Mouse (Mus musculus) cortical plate, adult 2 months (tissue): ENCODE results near the gene Arx. TPM values are rescaled to one million over a fixed set of nuclear protein-coding genes. Genes with fewer than 3 reads are reported as not detected.

Source experiments
- H3K27ac ChIP-seq: fragments of 200-500 bp; 2 replicates; pipeline ENCODE4 v1.5.1; 2012; ENCODE audit warnings: low read length, control low read depth, inconsistent platforms; ENCODE audit not compliant: insufficient read depth
- H3K4me1 ChIP-seq: fragments of 200-500 bp; 2 replicates; pipeline ENCODE4 v1.6.1; 2011; ENCODE audit warnings: low read length; ENCODE audit not compliant: control insufficient read depth, insufficient read depth
- H3K4me3 ChIP-seq: fragments of 200-500 bp; 2 replicates; pipeline ENCODE4 v1.5.1; 2011; ENCODE audit warnings: mild to moderate bottlenecking, low read length, control low read depth; ENCODE audit not compliant: insufficient read depth
- CTCF ChIP-seq: fragments of 200-500 bp; IDR thresholded peaks from 2 replicates; pipeline ENCODE4 v1.5.1; 2011; ENCODE audit warnings: mild to moderate bottlenecking, control low read depth, low read length; ENCODE audit not compliant: insufficient read depth; ENCODE audit errors: extremely low read depth
- POLR2A ChIP-seq: fragments of 200-500 bp; IDR thresholded peaks from 2 replicates; pipeline ENCODE4 v1.6.1; 2011; ENCODE audit warnings: mild to moderate bottlenecking, low read length, control low read depth; ENCODE audit not compliant: insufficient read depth; ENCODE audit errors: extremely low read depth
- polyA plus RNA-seq: library from polyadenylated mRNA; depleted of rRNA; stranded (reverse); fragments of >200 nt; gene quantifications from 2 replicates; pipeline ENCODE4 v1.2.3, GENCODE M21; 2012; rRNA removed

The Arx gene
- 17.5 and 19.5 TPM in 2 replicates for polyA plus RNA-seq

GRCm38 (mm10) chrX:93286291-93286893, at the start of gene Arx:
TSS of gene Arx (plus strand) at chrX:93286445.
- no peak for TF ChIP-seq CTCF
- peak; percentile 76 for TF ChIP-seq POLR2A
- peak within 1 kb of the TSS; percentile 43 for H3K4me3 ChIP-seq
- no peaks in the 10 kb centered on the region for H3K4me1 ChIP-seq
- 0 out of 2 replicates have a peak within 1 kb of the TSS, but pooled peaks have one; percentile 17 for H3K27ac ChIP-seq

- Histone ChIP-seq H3K4me1 (no peaks in the 10 kb centered on the region), H3K4me3 (no peak overlapping the region), H3K27ac (no peak overlapping the region)
- TF ChIP-seq POLR2A: no peak
- no peak for TF ChIP-seq CTCF
Measured at GRCm38 (mm10) chrX:93251329-93251728, 34.9 kb upstream of the Arx start.

- no peaks in the 10 kb centered on the region for H3K4me1 ChIP-seq
- no peak overlapping the region for H3K4me3 ChIP-seq
- no peak for TF ChIP-seq CTCF
- H3K27ac ChIP-seq: no peak overlapping the region
Measured at GRCm38 (mm10) chrX:93275689-93276088, 10.6 kb upstream of the Arx start.

- Histone ChIP-seq H3K27ac (no peak overlapping the region), H3K4me1 (no peaks in the 10 kb centered on the region), H3K4me3 (no peak overlapping the region)
- no peak for TF ChIP-seq POLR2A
- no peak for TF ChIP-seq CTCF
Measured at GRCm38 (mm10) chrX:93279940-93280339, 6.3 kb upstream of the Arx start.

GRCm38 (mm10) chrX:93281028-93281723, 5.1 kb upstream of the Arx start:
- H3K4me3 ChIP-seq: no peak overlapping the region; the same call in 1 of the 2 replicates
- TF ChIP-seq POLR2A (no peak), CTCF (no peak)

GRCm38 (mm10) chrX:93281756-93282155, 4.5 kb upstream of the Arx start:
- no peak overlapping the region; the same call in 1 of the 2 replicates for H3K4me3 ChIP-seq
- no peaks in the 10 kb centered on the region for H3K4me1 ChIP-seq
- TF ChIP-seq POLR2A: no peak
- no peak for TF ChIP-seq CTCF
- no peak overlapping the region for H3K27ac ChIP-seq

More at GRCm38 (mm10) chrX:93281028-93281723, 5.1 kb upstream of the Arx start:
- H3K4me1 ChIP-seq: no peaks in the 10 kb centered on the region
- no peak overlapping the region for H3K27ac ChIP-seq

- H3K4me1 ChIP-seq: no peaks in the 10 kb centered on the region
- H3K4me3 ChIP-seq: no peak overlapping the region
- H3K27ac ChIP-seq: no peak overlapping the region
- TF ChIP-seq POLR2A (no peak), CTCF (no peak)
Measured at GRCm38 (mm10) chrX:93285091-93285490, 1.2 kb upstream of the Arx start.

- no peak for TF ChIP-seq CTCF
- no peak for TF ChIP-seq POLR2A
- Histone ChIP-seq H3K4me3 (peak overlapping the region; percentile 39; the same call in 1 of the 2 replicates), H3K27ac (no peak overlapping the region)
Measured at GRCm38 (mm10) chrX:93288339-93288738, 2.1 kb downstream of the Arx start.

GRCm38 (mm10) chrX:93289076-93289475, 2.8 kb downstream of the Arx start:
- TF ChIP-seq CTCF (no peak), POLR2A (no peak)
- Histone ChIP-seq H3K4me3 (peak overlapping the region; percentile 39; the same call in 1 of the 2 replicates), H3K27ac (peak overlapping the region; percentile 13; the same call in 1 of the 2 replicates), H3K4me1 (no peaks in the 10 kb centered on the region)

More at GRCm38 (mm10) chrX:93288339-93288738, 2.1 kb downstream of the Arx start:
- H3K4me1 ChIP-seq: no peaks in the 10 kb centered on the region
